In genomic region chr11:21091428-21092405, GRCm38 (mm10) we compare ENCODE assay signal across 8 mouse cellular contexts. TPM values are rescaled to one million over a fixed set of nuclear protein-coding genes. Genes with fewer than 3 reads are reported as not detected.
DNase-seq lines count a peak whose midpoint lies in the region; ATAC-seq and TF ChIP-seq lines count a peak whose summit lies in the region.

No protein-coding gene starts in this region.

- peak overlapping the region; percentile 93 for H3K4me3 ChIP-seq in embryonic facial prominence, embryonic 14.5 days (ENCODE audit: low read depth, low read length)
- H3K4me3 ChIP-seq in kidney, postnatal 0 days (replicated peaks; ENCODE audit: low read depth, low read length), result peak overlapping the region; percentile 94
- peak overlapping the region; percentile 93 to 99 for H3K4me3 ChIP-seq in liver, embryonic 14.5 days (ENCODE audit: insufficient read depth in 1 of 2, low read depth in 2 of 2, low read length in 2 of 2)

- peak overlapping the region; percentile 98 for H3K9ac ChIP-seq in embryonic facial prominence, embryonic 14.5 days (ENCODE audit: low read depth, low read length)
- H3K9ac ChIP-seq in kidney, postnatal 0 days (ENCODE audit: low read depth, low read length), result peak overlapping the region; percentile 99
- peak overlapping the region; percentile 98 for H3K9ac ChIP-seq in liver, embryonic 14.5 days (replicated peaks)

- ATAC-seq in embryonic facial prominence, embryonic 14.5 days (ENCODE audit: low read depth), result peak; percentile 64
- ATAC-seq in kidney, postnatal 0 days (replicated peaks; ENCODE audit: low FRiP score, low read depth), result peak; percentile 47
- peak; percentile 72 for ATAC-seq in liver, embryonic 14.5 days (ENCODE audit: insufficient read depth)

- H3K27me3 ChIP-seq in embryonic facial prominence, embryonic 14.5 days (replicated peaks; ENCODE audit: control insufficient read depth, insufficient read depth, low read length), result no peaks in the 10 kb centered on the region
- no peaks in the 10 kb centered on the region for H3K27me3 ChIP-seq in kidney, postnatal 0 days (ENCODE audit: insufficient read depth, low read length)
- no peaks in the 10 kb centered on the region for H3K27me3 ChIP-seq in liver, embryonic 14.5 days (ENCODE audit: control insufficient read depth, insufficient read depth, low read length)

- no peak for TF ChIP-seq CTCF in kidney, postnatal 0 days (IDR thresholded peaks at IDR 0.05; ENCODE audit: low read depth)
- no peak for TF ChIP-seq CTCF in liver, embryonic 14.5 days (IDR thresholded peaks at IDR 0.05; ENCODE audit: low read depth)

- H3K9me3 ChIP-seq in embryonic facial prominence, embryonic 14.5 days (ENCODE audit: control insufficient read depth, low read length), result no peaks in the 10 kb centered on the region
- H3K9me3 ChIP-seq in kidney, postnatal 0 days (replicated peaks; ENCODE audit: low read length), result no peaks in the 10 kb centered on the region
- H3K9me3 ChIP-seq in liver, embryonic 14.5 days (ENCODE audit: control insufficient read depth, low read length), result no peaks in the 10 kb centered on the region

- peak overlapping the region; percentile 79 for H3K4me2 ChIP-seq in embryonic facial prominence, embryonic 14.5 days (ENCODE audit: low read depth, low read length)
- peak overlapping the region; percentile 71 for H3K4me2 ChIP-seq in kidney, postnatal 0 days (ENCODE audit: low read length)
- H3K4me2 ChIP-seq in liver, embryonic 14.5 days (ENCODE audit: low read depth), result peak overlapping the region; percentile 95

- TF ChIP-seq EP300 in liver, embryonic 14.5 days (IDR thresholded peaks at IDR 0.05; ENCODE audit: low read depth), result no peak

- H3K36me3 ChIP-seq in embryonic facial prominence, embryonic 14.5 days (ENCODE audit: control insufficient read depth, insufficient read depth, low read length), result no peaks in the 10 kb centered on the region
- no peaks in the 10 kb centered on the region for H3K36me3 ChIP-seq in kidney, postnatal 0 days (ENCODE audit: insufficient read depth, low read length)
- H3K36me3 ChIP-seq in liver, embryonic 14.5 days (replicated peaks; ENCODE audit: control insufficient read depth, insufficient read depth, low read depth), result no peaks in the 10 kb centered on the region

- H3K27ac ChIP-seq in embryonic facial prominence, embryonic 14.5 days (replicated peaks; ENCODE audit: low read depth, low read length), result peak overlapping the region; percentile 99
- peak overlapping the region; percentile 100 for H3K27ac ChIP-seq in kidney, postnatal 0 days
- H3K27ac ChIP-seq in liver, embryonic 14.5 days, result peak overlapping the region; percentile 91

- under 1% methylated on average over 45 of the region's 99 CpGs for WGBS in embryonic facial prominence, embryonic 14.5 days
- WGBS in kidney, postnatal 0 days, result under 1% methylated on average over 91 of the region's 99 CpGs
- WGBS in liver, embryonic 14.5 days (ENCODE audit: insufficient replicate concordance), result 1% methylated on average over 87 of the region's 99 CpGs

- peaks cover 7% of the 10 kb centered on the region for H3K4me1 ChIP-seq in embryonic facial prominence, embryonic 14.5 days (ENCODE audit: control insufficient read depth, insufficient read depth, low read length)
- no peaks in the 10 kb centered on the region; the same call in 1 of the 2 replicates for H3K4me1 ChIP-seq in kidney, postnatal 0 days (replicated peaks; ENCODE audit: insufficient read depth, low read length)
- peaks cover 11 to 15% of the 10 kb centered on the region in 2 experiments for H3K4me1 ChIP-seq in liver, embryonic 14.5 days (replicated peaks; ENCODE audit: control insufficient read depth in 2 of 2, insufficient read depth in 2 of 2, low read length in 1 of 2)

- DNase-seq in CD4-positive, CD25-positive, alpha-beta regulatory T cell, adult 2 months (ENCODE audit: low read depth, low spot score), result peak; percentile 73
- peak; percentile 75 for DNase-seq in adrenal gland, postnatal 25 days
- DNase-seq in embryonic facial prominence, embryonic 14.5 days (ENCODE audit: low spot score), result peak; percentile 80
- peak; percentile 54 to 62 for DNase-seq in heart, adult 9 months (ENCODE audit: low spot score in 2 of 2)
- peak; percentile 71 for DNase-seq in kidney, postnatal 0 days (ENCODE audit: low spot score)
- peak; percentile 19 to 44 (median 31) for DNase-seq in liver, embryonic 14.5 days (ENCODE audit: low read depth in 3 of 3, low spot score in 3 of 3)
- DNase-seq in neural tube, embryonic 10.5 days (ENCODE audit: extremely low spot score, low spot score), result peak; percentile 77
- DNase-seq in testis, postnatal 14 days (ENCODE audit: low spot score), result peak; percentile 80

RNA-seq across cellular contexts. Expression of gene Peli1, which starts 0.6 kb away (rescaled TPM):
- 18.0 and 19.0 TPM in 2 replicates for total RNA-seq in adrenal gland, postnatal 25 days (2021)
- polyA plus RNA-seq in embryonic facial prominence, embryonic 14.5 days (2014; fragmentation: Nextera tagmentation; extraction: Ambion mirVana), result 41.3 and 47.2 TPM in 2 replicates
- 40.2 and 40.5 TPM in 2 replicates for polyA plus RNA-seq in kidney, postnatal 0 days (2015; fragmentation: Nextera tagmentation; extraction: Ambion mirVana)
- 4.0 and 5.7 TPM in 2 replicates for polyA plus RNA-seq in liver, embryonic 14.5 days (2012; rRNA removed)
- 11.5 and 13.8 TPM in 2 replicates for polyA plus RNA-seq in liver, embryonic 14.5 days (2014; fragmentation: Nextera tagmentation; extraction: Ambion mirVana)

Comparison
In these comparisons a context has a peak if more than half of its experiments do, and no peak if none do; other contexts are left out.
1. Peak in every context shown above with its lines: DNase-seq, ATAC-seq, H3K4me3 ChIP-seq and H3K27ac ChIP-seq.